Mouse (Mus musculus) gonadal fat pad, adult 2 months (tissue): ENCODE measurements at regions not wholly inside any gene's neighbourhood (a gene's known extent, or its start where the extent isn't known, plus 50 kb on each side); places are given as distances from the start of the nearest gene placed in this dataset.

Experiments used
- DNase-seq: peaks from one replicate; pipeline ENCODE4 v3.0.0-alpha.2; 2012; ENCODE audit warnings: low read depth

GRCm38 (mm10) chr1:71837764-71838163, 184.8 kb upstream of the Fn1 start:
- no peak for DNase-seq

GRCm38 (mm10) chr1:71837039-71837648, 184.1 kb upstream of the Fn1 start:
- DNase-seq = no peak

GRCm38 (mm10) chr1:71830379-71830778, 177.4 kb upstream of the Fn1 start:
- DNase-seq = no peak

- no peak for DNase-seq
These were observed 171.4 kb upstream of the Fn1 start for GRCm38 (mm10) chr1:71824410-71824809.

- DNase-seq = no peak
These were observed 169.1 kb upstream of the Fn1 start for GRCm38 (mm10) chr1:71822123-71822522.

- DNase-seq = no peak
These were observed 168.1 kb upstream of the Fn1 start for GRCm38 (mm10) chr1:71821099-71821498.

GRCm38 (mm10) chr1:71816306-71816705, 163.3 kb upstream of the Fn1 start:
- DNase-seq = no peak

- no peak for DNase-seq
These were observed 161.1 kb upstream of the Fn1 start for GRCm38 (mm10) chr1:71814141-71814540.

GRCm38 (mm10) chr1:71812171-71812695, 159.2 kb upstream of the Fn1 start:
- DNase-seq = no peak

- no peak for DNase-seq
These were observed 158.3 kb upstream of the Fn1 start for GRCm38 (mm10) chr1:71811196-71811788.

GRCm38 (mm10) chr1:71808005-71808404, 155.0 kb upstream of the Fn1 start:
- no peak for DNase-seq

GRCm38 (mm10) chr1:71807586-71807985, 154.6 kb upstream of the Fn1 start:
- DNase-seq = no peak

GRCm38 (mm10) chr1:71801283-71802066, 148.5 kb upstream of the Fn1 start:
- DNase-seq = no peak

GRCm38 (mm10) chr1:71800581-71800980, 147.6 kb upstream of the Fn1 start:
- DNase-seq = no peak

GRCm38 (mm10) chr1:71798636-71799035, 145.6 kb upstream of the Fn1 start:
- DNase-seq = no peak

GRCm38 (mm10) chr1:71788408-71788807, 135.4 kb upstream of the Fn1 start:
- no peak for DNase-seq

- DNase-seq = no peak
These were observed 131.9 kb upstream of the Fn1 start for GRCm38 (mm10) chr1:71784880-71785279.

GRCm38 (mm10) chr1:71778292-71778691, 125.3 kb upstream of the Fn1 start:
- no peak for DNase-seq

GRCm38 (mm10) chr1:71775865-71776501, 123.0 kb upstream of the Fn1 start:
- DNase-seq = no peak

- no peak for DNase-seq
These were observed 119.5 kb upstream of the Fn1 start for GRCm38 (mm10) chr1:71772526-71772925.

GRCm38 (mm10) chr1:71771798-71772197, 118.8 kb upstream of the Fn1 start:
- no peak for DNase-seq

GRCm38 (mm10) chr1:71769595-71769994, 116.6 kb upstream of the Fn1 start:
- DNase-seq = no peak
